Mouse (Mus musculus) testis, adult 2 months (tissue): ENCODE data around the gene Eif3l. TPM values are rescaled to one million over a fixed set of nuclear protein-coding genes. Genes with fewer than 3 reads are reported as not detected.
A peak's percentile ranks its signal among the peaks of the same experiment; 100 is the strongest.

Experiments used
- H3K27ac ChIP-seq: fragments of 200-500 bp; 2 replicates; pipeline ENCODE4 v1.5.1; 2012; ENCODE audit warnings: low read depth, low read length; ENCODE audit not compliant: control insufficient read depth, insufficient read depth
- H3K27me3 ChIP-seq: fragments of 200-500 bp; 2 replicates; pipeline ENCODE4 v1.6.1; 2012; ENCODE audit warnings: mild to moderate bottlenecking, low read length, moderate library complexity; ENCODE audit not compliant: control insufficient read depth, insufficient read depth
- H3K36me3 ChIP-seq: fragments of 200-500 bp; 2 replicates; pipeline ENCODE4 v1.6.1; 2012; ENCODE audit warnings: mild to moderate bottlenecking, low read length; ENCODE audit not compliant: control insufficient read depth, insufficient read depth
- H3K4me1 ChIP-seq: fragments of 200-500 bp; 2 replicates; pipeline ENCODE4 v1.6.1; 2012; ENCODE audit warnings: low read length; ENCODE audit not compliant: control insufficient read depth, insufficient read depth
- H3K4me3 ChIP-seq: fragments of 200-500 bp; 2 replicates; pipeline ENCODE4 v1.5.1; 2012; ENCODE audit warnings: low read depth, mild to moderate bottlenecking, low read length, moderate library complexity, mixed read lengths; ENCODE audit not compliant: control insufficient read depth
- CTCF ChIP-seq: fragments of 200-500 bp; IDR thresholded peaks from 2 replicates; pipeline ENCODE4 v1.5.1; 2012; ENCODE audit warnings: low read depth, mild to moderate bottlenecking, inconsistent platforms, low read length, moderate library complexity; ENCODE audit not compliant: control insufficient read depth, insufficient read depth, insufficient replicate concordance
- POLR2A ChIP-seq: fragments of 200-500 bp; IDR thresholded peaks from 2 replicates; pipeline ENCODE4 v1.6.1; 2012; ENCODE audit warnings: low read depth, mild to moderate bottlenecking, inconsistent platforms, low read length, moderate library complexity; ENCODE audit not compliant: control insufficient read depth
- polyA plus RNA-seq: library from polyadenylated mRNA; depleted of rRNA; stranded (reverse); fragments of >200 nt; gene quantifications from 2 replicates; pipeline ENCODE4 v1.2.3, GENCODE M21; 2012

The Eif3l gene
- polyA plus RNA-seq, 1 experiment: 110 TPM

- Histone ChIP-seq H3K4me1 (peaks cover 18% of the 10 kb centered on the region), H3K27me3 (no peaks in the 10 kb centered on the region), H3K27ac (peak overlapping the region; percentile 73), H3K36me3 (peaks cover 2% of the 10 kb centered on the region; the same call in 1 of the 2 replicates), H3K4me3 (peak overlapping the region; percentile 88)
- TF ChIP-seq POLR2A: no peak
- no peak for TF ChIP-seq CTCF
These were observed 11.7 kb upstream of the Eif3l start for GRCm38 (mm10) chr15:79063160-79063740.

DNA sequence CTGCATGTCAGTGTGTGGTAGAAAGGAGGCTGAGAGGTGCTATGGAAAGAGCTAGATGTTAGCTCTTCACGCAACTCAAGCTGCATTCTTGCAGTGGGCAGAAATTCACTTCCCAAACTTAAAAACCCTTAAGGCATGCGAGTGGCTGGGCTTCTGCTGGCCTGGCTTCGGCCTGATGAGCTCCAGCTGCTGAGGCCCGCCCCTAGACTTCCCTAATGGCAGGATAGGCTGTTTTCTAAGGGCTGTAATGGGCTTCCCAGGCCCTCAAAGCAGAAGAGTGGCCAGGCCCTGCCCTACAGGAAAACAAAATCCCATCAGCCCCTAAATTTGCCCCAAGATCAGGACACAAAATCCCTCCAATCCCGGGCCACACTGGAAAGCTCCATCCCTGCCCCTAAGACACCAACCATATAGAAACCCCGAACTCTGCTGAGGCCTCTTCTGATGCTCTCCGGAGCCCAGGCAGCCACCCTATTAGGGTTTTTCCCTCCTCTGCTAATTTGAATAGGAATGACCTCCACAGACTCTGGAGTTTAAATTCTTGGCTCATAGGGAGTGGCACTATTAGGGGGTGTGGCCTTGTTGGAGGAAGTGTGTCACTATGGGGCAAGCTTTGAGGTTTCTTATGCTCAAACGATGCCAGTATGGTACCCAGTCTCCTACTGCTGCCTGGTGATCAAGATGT, 9.8 kb upstream of the Eif3l start:
- Histone ChIP-seq H3K27me3 (no peaks in the 10 kb centered on the region), H3K4me1 (peaks cover 18% of the 10 kb centered on the region), H3K4me3 (peak overlapping the region; percentile 74), H3K27ac (peak overlapping the region; percentile 59), H3K36me3 (no peaks in the 10 kb centered on the region; the same call in 1 of the 2 replicates)
- TF ChIP-seq CTCF: no peak
- no peak for TF ChIP-seq POLR2A

- Histone ChIP-seq H3K27me3 (no peaks in the 10 kb centered on the region), H3K4me1 (peaks cover 18% of the 10 kb centered on the region), H3K27ac (peak overlapping the region; percentile 71), H3K36me3 (no peaks in the 10 kb centered on the region), H3K4me3 (peak overlapping the region; percentile 74)
- TF ChIP-seq POLR2A: 0 out of 2 replicates have a peak, but pooled peaks have one; percentile 24
- TF ChIP-seq CTCF: no peak
These were observed 8.7 kb upstream of the Eif3l start for GRCm38 (mm10) chr15:79066276-79066675.

DNA sequence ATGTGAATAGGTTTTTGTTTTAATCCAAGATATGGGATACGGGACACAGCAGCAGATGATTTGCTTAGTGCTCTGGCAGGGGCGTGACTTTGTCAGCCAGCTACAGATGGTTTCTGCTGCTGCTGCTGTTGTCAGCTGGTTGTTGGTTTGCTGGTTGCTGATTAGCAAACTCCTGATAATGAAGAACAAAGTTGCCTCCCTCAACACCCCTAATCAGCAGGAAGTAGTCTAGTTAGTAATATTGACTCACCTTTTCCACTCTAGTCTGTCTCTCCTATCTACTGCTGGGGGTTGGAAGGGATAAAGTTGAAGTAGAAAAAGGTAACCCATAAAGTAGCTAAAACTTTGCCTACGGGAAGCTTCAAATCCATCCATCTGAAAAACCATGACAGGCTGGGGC, 7.3 kb upstream of the Eif3l start:
- Histone ChIP-seq H3K27ac (peak overlapping the region; percentile 71; the same call in 1 of the 2 replicates), H3K36me3 (no peaks in the 10 kb centered on the region), H3K4me3 (no peak overlapping the region), H3K27me3 (no peaks in the 10 kb centered on the region), H3K4me1 (peaks cover 18% of the 10 kb centered on the region)
- TF ChIP-seq POLR2A (no peak), CTCF (no peak)

DNA sequence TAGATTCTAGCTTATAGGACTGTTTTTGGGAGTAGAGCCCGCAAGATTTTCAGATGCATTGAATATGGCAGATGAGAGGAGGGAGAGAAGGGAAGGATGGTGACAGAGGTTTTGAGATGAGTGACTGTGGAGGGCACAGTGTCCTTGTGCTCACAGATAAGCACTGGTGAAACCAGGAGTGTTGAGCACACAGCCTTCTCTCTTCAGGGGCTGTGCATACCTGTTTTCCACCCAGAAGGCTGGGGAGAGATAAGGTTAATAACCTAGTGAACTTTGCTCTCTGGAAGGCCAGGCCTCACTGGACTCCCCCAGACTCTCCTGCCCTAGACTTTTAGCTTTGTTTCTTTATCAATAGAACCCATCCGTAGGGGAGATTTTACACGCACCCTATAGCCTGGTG, 6.6 kb upstream of the Eif3l start:
- Histone ChIP-seq H3K4me1 (peaks cover 18% of the 10 kb centered on the region), H3K4me3 (no peak overlapping the region), H3K27ac (no peak overlapping the region), H3K36me3 (no peaks in the 10 kb centered on the region), H3K27me3 (no peaks in the 10 kb centered on the region)
- no peak for TF ChIP-seq CTCF
- no peak for TF ChIP-seq POLR2A

DNA sequence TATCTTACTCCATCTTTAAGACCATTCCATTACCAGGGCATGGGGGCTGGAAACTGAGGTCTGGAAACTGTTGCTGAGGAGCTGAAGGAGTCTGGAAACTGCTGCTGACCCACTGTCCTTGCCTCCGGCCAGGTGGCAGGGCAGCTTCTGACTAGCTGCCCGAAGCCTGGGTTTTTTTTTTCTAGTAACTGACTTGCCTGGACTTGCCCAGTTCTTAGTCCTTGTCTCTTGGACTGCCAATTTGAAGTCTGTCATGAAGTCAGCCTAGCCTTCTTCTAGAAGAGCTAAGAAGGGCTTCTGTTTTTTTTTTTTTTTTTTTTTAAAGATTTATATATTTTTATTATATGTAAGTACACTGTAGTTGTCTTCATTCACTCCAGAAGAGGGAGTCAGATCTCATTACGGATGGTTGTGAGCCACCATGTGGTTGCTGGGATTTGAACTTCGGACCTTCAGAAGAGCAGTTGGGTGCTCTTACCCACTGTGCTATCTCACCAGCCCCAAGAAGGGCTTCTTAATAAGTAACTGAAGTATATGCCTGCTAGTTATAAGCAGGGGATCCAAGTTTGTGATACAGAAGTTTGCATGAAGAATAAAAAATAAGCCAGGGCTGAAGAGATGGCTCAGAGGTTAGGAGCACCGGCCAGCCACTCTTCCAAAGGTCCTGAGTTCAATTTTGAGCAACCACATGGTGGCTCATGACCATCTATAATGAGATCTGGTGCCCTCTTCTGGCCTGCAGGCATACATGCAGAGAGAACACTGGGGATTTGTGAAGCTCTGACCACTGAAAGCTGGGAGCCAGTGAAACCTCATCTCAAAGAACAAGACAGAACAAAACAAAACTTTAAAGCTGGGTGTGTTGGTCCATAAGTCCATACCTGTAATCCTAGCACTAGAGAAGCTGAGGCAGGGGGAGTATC, 3.6 kb upstream of the Eif3l start:
- no peak overlapping the region for H3K27ac ChIP-seq

DNA sequence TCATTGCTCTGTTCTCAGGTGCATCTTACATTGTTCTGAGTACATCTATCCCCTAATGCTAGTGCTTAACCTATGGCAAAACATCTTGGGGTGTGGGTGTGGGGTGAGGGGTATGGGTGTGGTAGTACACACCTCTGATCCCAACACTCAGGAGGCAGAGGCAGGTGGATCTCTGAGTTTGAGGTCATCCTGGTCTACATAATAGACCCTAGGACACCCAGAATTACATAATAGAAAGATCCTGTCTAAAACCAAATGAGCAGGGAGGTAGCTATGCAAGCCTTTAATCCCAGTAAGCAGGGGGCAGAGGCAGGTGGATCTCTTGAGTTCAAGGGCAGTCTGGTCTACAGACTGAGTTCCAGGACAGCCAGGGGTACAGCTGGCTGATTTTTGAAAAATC, 1.2 kb upstream of the Eif3l start:
- no peak overlapping the region for H3K4me3 ChIP-seq
- H3K4me1 ChIP-seq: peaks cover 7% of the 10 kb centered on the region
- no peaks in the 10 kb centered on the region for H3K27me3 ChIP-seq
- TF ChIP-seq CTCF (no peak), POLR2A (no peak)
- no peak overlapping the region for H3K27ac ChIP-seq
- no peaks in the 10 kb centered on the region for H3K36me3 ChIP-seq

More for the DNA sequence above, 3.6 kb upstream of the Eif3l start:
- Histone ChIP-seq H3K36me3 (no peaks in the 10 kb centered on the region), H3K4me1 (peaks cover 14% of the 10 kb centered on the region), H3K4me3 (no peak overlapping the region), H3K27me3 (no peaks in the 10 kb centered on the region)
- TF ChIP-seq CTCF (no peak; the same call in 1 of the 2 replicates), POLR2A (no peak)

- no peaks in the 10 kb centered on the region for H3K27me3 ChIP-seq
- peak overlapping the region; percentile 99 for H3K4me3 ChIP-seq
- H3K27ac ChIP-seq: peak overlapping the region; percentile 84
- TF ChIP-seq CTCF (no peak), POLR2A (no peak)
- peaks cover 7% of the 10 kb centered on the region for H3K4me1 ChIP-seq
- peaks cover 3% of the 10 kb centered on the region for H3K36me3 ChIP-seq
These were observed 533 bp upstream of the Eif3l start for GRCm38 (mm10) chr15:79074446-79074845.
